Mouse (Mus musculus) bone marrow macrophage, adult 2 months (primary cell): Measurements from ENCODE around the gene Phyhipl. TPM values are rescaled to one million over a fixed set of nuclear protein-coding genes. Genes with fewer than 3 reads are reported as not detected.
A peak's percentile ranks its signal among the peaks of the same experiment; 100 is the strongest.

Experiments used
- H3K27ac ChIP-seq: 2 replicates; pipeline ENCODE4 v1.5.1; 2012; ENCODE audit warnings: low read depth, low read length; ENCODE audit not compliant: insufficient read depth
- H3K4me1 ChIP-seq: 2 replicates; pipeline ENCODE4 v1.6.1; 2012; ENCODE audit warnings: low read length; ENCODE audit not compliant: control insufficient read depth, insufficient read depth
- H3K4me3 ChIP-seq: 2 replicates; pipeline ENCODE4 v1.5.1; 2012; ENCODE audit warnings: mild to moderate bottlenecking, low read length, moderate library complexity; ENCODE audit not compliant: insufficient read depth
- CTCF ChIP-seq: IDR thresholded peaks from 2 replicates; pipeline ENCODE4 v1.5.1; 2012; ENCODE audit warnings: low read depth, mild to moderate bottlenecking, low read length, moderate library complexity
- POLR2A ChIP-seq: IDR thresholded peaks from 2 replicates; pipeline ENCODE4 v1.6.1; 2012; ENCODE audit warnings: mild to moderate bottlenecking, low read depth, low read length, borderline replicate concordance
- polyA plus RNA-seq: library from polyadenylated mRNA; stranded (reverse); fragments of >200 nt; gene quantifications from 2 replicates; pipeline ENCODE4 v1.2.4, GENCODE M21; 2012; ENCODE audit not compliant: missing spikeins, insufficient read depth, insufficient read length

Phyhipl gene
- polyA plus RNA-seq, 1 experiment: not detected

DNA sequence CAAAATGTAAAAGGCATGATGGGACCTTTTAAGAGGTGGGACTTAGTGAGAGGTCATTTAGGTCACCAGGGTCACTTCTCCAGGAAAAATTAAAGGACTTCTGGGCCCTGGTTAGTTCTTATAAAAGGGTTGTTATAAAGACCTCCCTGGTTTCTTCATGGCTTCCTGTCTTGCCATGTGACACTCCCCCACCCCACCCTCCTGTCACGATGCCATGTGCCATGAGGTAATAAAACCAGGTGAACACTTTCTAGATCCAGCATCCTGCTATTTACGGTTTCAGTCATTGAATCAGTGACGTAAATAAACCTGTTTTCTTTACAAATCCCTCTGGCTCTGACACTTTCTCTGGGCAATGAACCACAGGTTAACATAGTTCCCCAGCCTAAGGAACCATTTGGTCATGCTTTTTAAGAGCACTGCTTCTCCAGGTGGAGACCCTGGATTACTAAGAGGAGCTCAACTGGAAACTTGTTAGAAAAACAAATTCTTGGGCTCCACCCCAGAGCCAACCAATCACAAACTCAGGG is 68.8 kb downstream of the Phyhipl start:
- Histone ChIP-seq H3K4me1 (no peaks in the 10 kb centered on the region), H3K27ac (no peak overlapping the region), H3K4me3 (no peak overlapping the region)
- TF ChIP-seq CTCF: no peak
- TF ChIP-seq POLR2A: no peak

- H3K4me1 ChIP-seq: no peaks in the 10 kb centered on the region
- H3K27ac ChIP-seq: no peak overlapping the region
- no peak overlapping the region for H3K4me3 ChIP-seq
- TF ChIP-seq CTCF (no peak), POLR2A (no peak)
Measured at GRCm38 (mm10) chr10:70584171-70584570, 71.6 kb downstream of the Phyhipl start.

GRCm38 (mm10) chr10:70581556-70582211 is 74.1 kb downstream of the Phyhipl start:
- H3K27ac ChIP-seq: no peak overlapping the region
- H3K4me3 ChIP-seq: no peak overlapping the region
- TF ChIP-seq POLR2A (no peak), CTCF (no peak)
- no peaks in the 10 kb centered on the region for H3K4me1 ChIP-seq

GRCm38 (mm10) chr10:70563636-70564035 is 92.1 kb downstream of the Phyhipl start:
- no peak overlapping the region for H3K4me3 ChIP-seq
- H3K4me1 ChIP-seq: no peaks in the 10 kb centered on the region
- TF ChIP-seq CTCF: peak; percentile 79
- no peak for TF ChIP-seq POLR2A
- no peak overlapping the region for H3K27ac ChIP-seq

GRCm38 (mm10) chr10:70552531-70552930 is 103.2 kb downstream of the Phyhipl start:
- Histone ChIP-seq H3K4me1 (no peaks in the 10 kb centered on the region), H3K27ac (no peak overlapping the region), H3K4me3 (no peak overlapping the region)
- TF ChIP-seq CTCF (no peak), POLR2A (no peak)

DNA sequence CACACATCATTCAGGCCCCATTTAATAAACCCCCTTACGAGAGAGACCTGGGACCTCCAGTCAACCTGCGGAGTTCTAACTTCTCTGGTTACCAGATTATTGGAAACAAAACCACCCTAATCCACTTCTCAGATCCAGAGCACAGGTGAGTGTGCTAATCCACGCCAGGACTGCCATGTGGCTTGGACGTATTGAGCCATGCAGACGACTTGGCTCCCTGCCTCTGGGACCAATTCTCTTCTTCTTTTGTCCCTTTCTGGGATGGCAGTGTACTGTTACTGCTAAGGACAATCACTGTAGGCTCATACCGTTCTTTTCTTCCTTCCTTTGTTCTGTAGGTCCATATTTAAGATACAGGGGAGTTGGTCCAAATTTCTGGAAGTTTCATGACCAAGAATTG is 112.9 kb downstream of the Phyhipl start:
- TF ChIP-seq POLR2A: no peak
- TF ChIP-seq CTCF: no peak
- no peaks in the 10 kb centered on the region for H3K4me1 ChIP-seq
- no peak overlapping the region for H3K27ac ChIP-seq
- H3K4me3 ChIP-seq: no peak overlapping the region

- TF ChIP-seq CTCF (no peak), POLR2A (no peak)
- Histone ChIP-seq H3K4me1 (no peaks in the 10 kb centered on the region), H3K27ac (no peak overlapping the region), H3K4me3 (no peak overlapping the region)
Measured at GRCm38 (mm10) chr10:70540456-70541195, 115.1 kb downstream of the Phyhipl start.

DNA sequence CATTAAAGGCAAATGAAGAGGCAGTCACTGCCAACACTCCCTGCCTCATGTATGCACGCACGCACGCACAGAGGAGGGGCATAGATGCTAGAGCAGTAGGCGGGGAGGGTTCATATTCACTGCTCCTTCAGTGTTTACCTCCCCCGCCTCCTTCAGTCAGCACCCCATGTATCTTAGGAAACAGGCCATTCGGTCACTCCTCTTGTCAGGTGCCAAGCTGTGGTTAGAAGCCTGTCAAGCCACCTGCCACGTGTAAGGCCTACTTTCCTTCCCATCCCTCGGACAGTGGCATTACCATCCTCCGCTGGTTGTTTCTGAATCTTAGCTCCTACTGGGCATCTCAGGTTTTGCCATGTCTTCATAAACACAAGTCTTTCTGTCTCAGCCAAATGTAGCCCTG is 116.5 kb downstream of the Phyhipl start:
- H3K27ac ChIP-seq: no peak overlapping the region
- H3K4me1 ChIP-seq: no peaks in the 10 kb centered on the region
- TF ChIP-seq CTCF (no peak), POLR2A (no peak)
- no peak overlapping the region for H3K4me3 ChIP-seq

DNA sequence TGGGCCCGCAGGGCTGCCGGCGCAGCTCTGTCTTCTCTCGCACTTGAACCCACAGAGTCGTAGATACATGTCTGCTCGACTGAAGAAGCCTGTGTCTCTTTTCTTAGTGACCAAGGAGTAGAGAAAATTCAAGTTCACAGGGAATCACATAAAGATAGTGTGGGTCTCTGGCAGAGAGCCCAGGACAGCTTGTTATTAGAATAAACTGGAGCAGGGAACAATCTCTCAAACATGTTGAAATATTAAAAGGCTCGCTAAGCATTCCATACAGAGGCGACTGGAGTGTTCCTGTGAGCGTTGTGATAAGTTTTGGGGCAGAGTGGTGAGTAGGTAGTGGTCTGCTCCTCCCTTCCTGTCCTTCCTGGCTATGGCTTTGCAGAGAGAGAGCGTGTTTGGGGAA is 118.1 kb downstream of the Phyhipl start:
- Histone ChIP-seq H3K4me3 (no peak overlapping the region), H3K27ac (no peak overlapping the region), H3K4me1 (no peaks in the 10 kb centered on the region)
- no peak for TF ChIP-seq POLR2A
- TF ChIP-seq CTCF: no peak

DNA sequence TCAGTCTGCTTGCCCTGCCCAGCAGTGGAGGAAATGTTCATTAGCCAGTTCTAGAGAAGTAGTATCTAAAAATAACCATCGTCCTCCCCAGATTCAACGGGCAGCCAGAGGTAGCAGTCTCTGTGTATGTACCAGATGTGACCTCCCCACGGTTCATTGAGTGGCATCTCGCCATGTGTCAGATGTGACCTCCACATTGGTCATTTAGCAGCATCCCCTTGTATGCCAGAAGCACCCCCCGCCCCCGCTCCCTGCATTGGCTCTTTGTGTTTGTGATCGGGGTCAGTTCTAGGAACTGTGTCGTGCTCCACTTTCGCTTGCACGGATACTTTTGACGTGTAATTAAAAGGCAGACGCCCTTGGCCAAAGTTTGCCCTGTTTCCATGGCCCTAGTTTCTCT is 120.4 kb downstream of the Phyhipl start:
- no peak overlapping the region for H3K27ac ChIP-seq
- H3K4me1 ChIP-seq: no peaks in the 10 kb centered on the region
- no peak for TF ChIP-seq POLR2A
- no peak for TF ChIP-seq CTCF
- H3K4me3 ChIP-seq: no peak overlapping the region
